Mouse (Mus musculus): ENCODE results near the gene Kcna5.

Gene Kcna5

GRCm38 (mm10) chr6:126535208-126535910 is at the start of gene Kcna5:
Gene Kcna5, minus strand, starts transcription at chr6:126535412.
- DNase-seq (ENCODE audit: low spot score in 2 of 2), result no peak

- peak in 1 of 2 experiments; percentile 33 for DNase-seq (ENCODE audit: low spot score in 2 of 2)
These were observed 47.9 kb upstream of the Kcna5 start for GRCm38 (mm10) chr6:126583075-126583474.

GRCm38 (mm10) chr6:126581632-126582031 is 46.4 kb upstream of the Kcna5 start:
- DNase-seq (ENCODE audit: low spot score in 2 of 2), result peak in 1 of 2 experiments; percentile 42

GRCm38 (mm10) chr6:126580571-126580970 is 45.4 kb upstream of the Kcna5 start:
- DNase-seq (ENCODE audit: low spot score in 2 of 2), result no peak

GRCm38 (mm10) chr6:126577415-126577814 is 42.2 kb upstream of the Kcna5 start:
- DNase-seq (ENCODE audit: low spot score in 2 of 2), result no peak

- no peak for DNase-seq (ENCODE audit: low spot score in 2 of 2)
These were observed 41.4 kb upstream of the Kcna5 start for GRCm38 (mm10) chr6:126576566-126576965.

- no peak for DNase-seq (ENCODE audit: low spot score in 2 of 2)
These were observed 39.6 kb upstream of the Kcna5 start for GRCm38 (mm10) chr6:126574778-126575177.

- DNase-seq (ENCODE audit: low spot score in 2 of 2), result no peak
These were observed 37.8 kb upstream of the Kcna5 start for GRCm38 (mm10) chr6:126573021-126573420.

- peak in 1 of 2 experiments; percentile 47 for DNase-seq (ENCODE audit: low spot score in 2 of 2)
These were observed 34.6 kb upstream of the Kcna5 start for GRCm38 (mm10) chr6:126569809-126570208.

GRCm38 (mm10) chr6:126568046-126568830 is 33.0 kb upstream of the Kcna5 start:
- no peak for DNase-seq (ENCODE audit: low spot score in 2 of 2)

- DNase-seq (ENCODE audit: low spot score in 2 of 2), result no peak
These were observed 32.1 kb upstream of the Kcna5 start for GRCm38 (mm10) chr6:126567326-126567725.

GRCm38 (mm10) chr6:126564376-126564775 is 29.2 kb upstream of the Kcna5 start:
- DNase-seq (ENCODE audit: low spot score in 2 of 2), result no peak

GRCm38 (mm10) chr6:126563898-126564297 is 28.7 kb upstream of the Kcna5 start:
- peak; percentile 90 to 92 for DNase-seq (ENCODE audit: low spot score in 2 of 2)

GRCm38 (mm10) chr6:126561702-126562101 is 26.5 kb upstream of the Kcna5 start:
- no peak for DNase-seq (ENCODE audit: low spot score in 2 of 2)

GRCm38 (mm10) chr6:126560696-126561095 is 25.5 kb upstream of the Kcna5 start:
- DNase-seq (ENCODE audit: low spot score in 2 of 2), result no peak

- DNase-seq (ENCODE audit: low spot score in 2 of 2), result no peak
These were observed 24.8 kb upstream of the Kcna5 start for GRCm38 (mm10) chr6:126560036-126560435.

- no peak for DNase-seq (ENCODE audit: low spot score in 2 of 2)
These were observed 23.1 kb upstream of the Kcna5 start for GRCm38 (mm10) chr6:126558276-126558675.

GRCm38 (mm10) chr6:126553812-126554211 is 18.6 kb upstream of the Kcna5 start:
- DNase-seq (ENCODE audit: low spot score in 2 of 2), result peak; percentile 37 to 42

- no peak for DNase-seq (ENCODE audit: low spot score in 2 of 2)
These were observed 16.7 kb upstream of the Kcna5 start for GRCm38 (mm10) chr6:126551862-126552395.

- no peak for DNase-seq (ENCODE audit: low spot score in 2 of 2)
These were observed 9.2 kb upstream of the Kcna5 start for GRCm38 (mm10) chr6:126544107-126545036.

GRCm38 (mm10) chr6:126542724-126543123 is 7.5 kb upstream of the Kcna5 start:
- DNase-seq (ENCODE audit: low spot score in 2 of 2), result no peak

- DNase-seq (ENCODE audit: low spot score in 2 of 2), result no peak
These were observed 2.3 kb upstream of the Kcna5 start for GRCm38 (mm10) chr6:126537512-126537911.

All from frontal cortex, postnatal 25 days (tissue).